Mouse (Mus musculus) intestine, embryonic 16.5 days (tissue): Measurements from ENCODE around the gene G6pc. TPM values are rescaled to one million over a fixed set of nuclear protein-coding genes. Genes with fewer than 3 reads are reported as not detected.
"Not testable (repeated sequence)": the region's sequence is repeated elsewhere in the genome, so short reads cannot be mapped to it uniquely, and the experiment has no call there.

Experiments used
- ATAC-seq: fragments of 200-750 bp; cut with Nextera tagmentation; 2 replicates; pipeline ENCODE4 v1.8.0; 2017; ENCODE audit warnings: moderate TSS enrichment, moderate library complexity
- H3K27ac ChIP-seq: fragments of 300-500 bp; sonication (generic); 2 replicates; pipeline ENCODE4 v1.5.1; 2014; ENCODE audit warnings: mild to moderate bottlenecking, low read length
- H3K27me3 ChIP-seq: fragments of 300-500 bp; sonication (generic); replicated peaks from 2 replicates; pipeline ENCODE4 v1.6.1; 2014; ENCODE audit warnings: low read length, control low read depth, mixed read lengths; ENCODE audit not compliant: control insufficient read depth, insufficient read depth
- H3K36me3 ChIP-seq: fragments of 300-500 bp; sonication (generic); 2 replicates; pipeline ENCODE4 v1.6.1; 2014; ENCODE audit warnings: low read length, control low read depth; ENCODE audit not compliant: control insufficient read depth, insufficient read depth
- H3K4me1 ChIP-seq: fragments of 300-500 bp; sonication (generic); 2 replicates; pipeline ENCODE4 v1.6.1; 2014; ENCODE audit warnings: low read length, control low read depth, mixed read lengths; ENCODE audit not compliant: control insufficient read depth, insufficient read depth
- H3K4me2 ChIP-seq: fragments of 300-500 bp; sonication (generic); 2 replicates; pipeline ENCODE4 v1.6.1; 2014; ENCODE audit warnings: low read depth, low read length, control low read depth
- H3K4me3 ChIP-seq: fragments of 300-500 bp; sonication (generic); 2 replicates; pipeline ENCODE4 v1.5.1; 2014; ENCODE audit warnings: mild to moderate bottlenecking, low read length
- H3K9ac ChIP-seq: fragments of 300-500 bp; sonication (generic); 2 replicates; pipeline ENCODE4 v1.6.1; 2014; ENCODE audit warnings: low read depth, low read length
- H3K9me3 ChIP-seq: fragments of 300-500 bp; sonication (generic); 2 replicates; pipeline ENCODE4 v1.6.1; 2016; ENCODE audit warnings: low read length, control low read depth; ENCODE audit not compliant: control insufficient read depth
- WGBS: fragments of 180-500 bp; shearing (Covaris S2); extraction: QIAGEN DNeasy Blood & Tissue Kit; methylation state at CpG from one replicate; pipeline ENCODE4 v1.1.7; 2014; 5-methylcytosine and 5-hydroxymethylcytosine counted together
- polyA plus RNA-seq: library from polyadenylated mRNA; unstranded; fragments of >200 nt; fragmentation: Nextera tagmentation; extraction: Ambion mirVana; gene quantifications from 2 replicates; pipeline ENCODE4 v1.2.1, GENCODE M21; 2015

The G6pc gene
- polyA plus RNA-seq: 1.2 and 1.9 TPM in 2 replicates

GRCm38 (mm10) chr11:101367326-101367935, at the start of gene G6pc:
Gene G6pc, plus strand, starts transcription at chr11:101367561.
- 0 out of 2 replicates have a peak, but pooled peaks have one; percentile 36 for ATAC-seq
- Histone ChIP-seq H3K36me3 (no peaks in the 10 kb centered on the region), H3K9me3 (no peaks in the 10 kb centered on the region), H3K27ac (no peak within 1 kb of the TSS), H3K27me3 (no peaks in the 10 kb centered on the region), H3K4me1 (peaks cover 9% of the 10 kb centered on the region), H3K4me3 (no peak within 1 kb of the TSS), H3K9ac (no peak within 1 kb of the TSS), H3K4me2 (no peak within 1 kb of the TSS)
- WGBS: 73% methylated on average over 8 of the region's 8 CpGs

- Histone ChIP-seq H3K4me1 (peaks cover 3% of the 10 kb centered on the region; the same call in 1 of the 2 replicates), H3K36me3 (peaks cover 23% of the 10 kb centered on the region), H3K4me3 (no peak overlapping the region), H3K27me3 (no peaks in the 10 kb centered on the region), H3K9me3 (no peaks in the 10 kb centered on the region), H3K27ac (no peak overlapping the region), H3K9ac (no peak overlapping the region), H3K4me2 (no peak overlapping the region)
- WGBS: 9% methylated on average over 4 of the region's 4 CpGs
- ATAC-seq: peak; percentile 72
These were observed 43.8 kb upstream of the G6pc start for GRCm38 (mm10) chr11:101323609-101324008.

GRCm38 (mm10) chr11:101324763-101325162, 42.6 kb upstream of the G6pc start, which contains the start of gene Aoc2:
Gene Aoc2, plus strand, starts transcription at chr11:101325063.
- peaks cover 19% of the 10 kb centered on the region for H3K36me3 ChIP-seq
- H3K4me2 ChIP-seq: no peak within 1 kb of the TSS
- peaks cover 8% of the 10 kb centered on the region; the same call in 1 of the 2 replicates for H3K4me1 ChIP-seq
- no peak within 1 kb of the TSS for H3K9ac ChIP-seq
- H3K27me3 ChIP-seq: no peaks in the 10 kb centered on the region
- no peak within 1 kb of the TSS for H3K27ac ChIP-seq
- H3K9me3 ChIP-seq: no peaks in the 10 kb centered on the region
- H3K4me3 ChIP-seq: no peak within 1 kb of the TSS
- 81% methylated on average over 5 of the region's 5 CpGs for WGBS
- no peak for ATAC-seq

GRCm38 (mm10) chr11:101325201-101325600, 42.2 kb upstream of the G6pc start:
- H3K36me3 ChIP-seq: peaks cover 14% of the 10 kb centered on the region
- H3K4me3 ChIP-seq, H3K27me3 ChIP-seq, H3K9ac ChIP-seq, H3K27ac ChIP-seq, H3K9me3 ChIP-seq, ATAC-seq, H3K4me2 ChIP-seq, H3K4me1 ChIP-seq: not testable (repeated sequence)
- WGBS: 90% methylated on average over 11 of the region's 11 CpGs

- WGBS: 86% methylated on average over 11 of the region's 11 CpGs
- Histone ChIP-seq H3K4me1 (peaks cover 8% of the 10 kb centered on the region; the same call in 1 of the 2 replicates), H3K27ac (no peak overlapping the region), H3K36me3 (peaks cover 7% of the 10 kb centered on the region), H3K9ac (no peak overlapping the region), H3K4me2 (no peak overlapping the region), H3K9me3 (no peaks in the 10 kb centered on the region), H3K4me3 (no peak overlapping the region), H3K27me3 (no peaks in the 10 kb centered on the region)
- no peak for ATAC-seq
These were observed 41.2 kb upstream of the G6pc start for GRCm38 (mm10) chr11:101326147-101326546.

GRCm38 (mm10) chr11:101327311-101327710, 40.0 kb upstream of the G6pc start:
- no peak overlapping the region for H3K4me3 ChIP-seq
- no peak for ATAC-seq
- 34% methylated on average over 3 of the region's 3 CpGs for WGBS

GRCm38 (mm10) chr11:101328941-101329635, 38.3 kb upstream of the G6pc start:
- no peak overlapping the region for H3K9ac ChIP-seq
- H3K36me3 ChIP-seq: peaks cover 4% of the 10 kb centered on the region
- H3K4me2 ChIP-seq: no peak overlapping the region
- peaks cover 8% of the 10 kb centered on the region; the same call in 1 of the 2 replicates for H3K4me1 ChIP-seq
- no peaks in the 10 kb centered on the region for H3K9me3 ChIP-seq
- ATAC-seq: no peak
- H3K27ac ChIP-seq: peak overlapping the region; percentile 23; the same call in 1 of the 2 replicates
- no peak overlapping the region for H3K4me3 ChIP-seq
- WGBS: 84% methylated on average over 6 of the region's 6 CpGs
- no peaks in the 10 kb centered on the region for H3K27me3 ChIP-seq

More at GRCm38 (mm10) chr11:101327311-101327710, 40.0 kb upstream of the G6pc start:
- H3K4me2 ChIP-seq: no peak overlapping the region
- no peak overlapping the region for H3K9ac ChIP-seq
- H3K27ac ChIP-seq: no peak overlapping the region
- peaks cover 8% of the 10 kb centered on the region; the same call in 1 of the 2 replicates for H3K4me1 ChIP-seq
- no peaks in the 10 kb centered on the region for H3K27me3 ChIP-seq
- peaks cover 6% of the 10 kb centered on the region for H3K36me3 ChIP-seq
- no peaks in the 10 kb centered on the region for H3K9me3 ChIP-seq

- peak within 1 kb of the TSS; percentile 30; the same call in 1 of the 2 replicates for H3K9ac ChIP-seq
- peaks cover 2% of the 10 kb centered on the region for H3K36me3 ChIP-seq
- H3K4me2 ChIP-seq: peak within 1 kb of the TSS; percentile 24; the same call in 1 of the 2 replicates
- H3K27me3 ChIP-seq: no peaks in the 10 kb centered on the region
- ATAC-seq: peak; percentile 54
- no peaks in the 10 kb centered on the region for H3K9me3 ChIP-seq
- H3K4me1 ChIP-seq: peaks cover 8% of the 10 kb centered on the region; the same call in 1 of the 2 replicates
- peak within 1 kb of the TSS; percentile 20; the same call in 1 of the 2 replicates for H3K4me3 ChIP-seq
- H3K27ac ChIP-seq: peak within 1 kb of the TSS; percentile 65
- 55% methylated on average over 7 of the region's 7 CpGs for WGBS
These were observed 36.9 kb upstream of the G6pc start, which contains the start of gene Aoc3 for GRCm38 (mm10) chr11:101330371-101330924. Gene Aoc3, plus strand, starts transcription at chr11:101330605.

GRCm38 (mm10) chr11:101330961-101331360, 36.4 kb upstream of the G6pc start:
- H3K27ac ChIP-seq: peak overlapping the region; percentile 65
- H3K4me2 ChIP-seq: peak overlapping the region; percentile 24; the same call in 1 of the 2 replicates
- H3K27me3 ChIP-seq, H3K4me1 ChIP-seq, H3K9me3 ChIP-seq, ATAC-seq, H3K36me3 ChIP-seq, H3K9ac ChIP-seq: not testable (repeated sequence)
- peak overlapping the region; percentile 8; the same call in 1 of the 2 replicates for H3K4me3 ChIP-seq
- whole genome bisulfite sequencing: 66% methylated on average over 6 of the region's 6 CpGs
